10 mouse cellular contexts compared by ENCODE assay signal in genomic region chr6:88190043-88190309, GRCm38 (mm10). TPM values are rescaled to one million over a fixed set of nuclear protein-coding genes. Genes with fewer than 3 reads are reported as not detected.
DNase-seq lines count a peak whose midpoint lies in the region; ATAC-seq and TF ChIP-seq lines count a peak whose summit lies in the region.
"Had no signal": no experiment of that assay in that cellular context is flagged by ENCODE, and none has a peak within 500 bp of the region (broad histone marks: within the 10 kb centered on the region; RNA-seq: fewer than 3 reads in every experiment).

No protein-coding gene starts in this region.

- peak overlapping the region; percentile 45 for H3K4me3 ChIP-seq in kidney, postnatal 0 days (replicated peaks; ENCODE audit: low read depth, low read length)
- H3K4me3 ChIP-seq in embryonic facial prominence, embryonic 14.5 days (ENCODE audit: low read depth, low read length): peak overlapping the region; percentile 54
- peak overlapping the region; percentile 48 for H3K4me3 ChIP-seq in intestine, embryonic 15.5 days (replicated peaks)
- H3K4me3 ChIP-seq in neural tube, embryonic 12.5 days: peak overlapping the region; percentile 39

- no peak for TF ChIP-seq CTCF in kidney, postnatal 0 days (IDR thresholded peaks at IDR 0.05; ENCODE audit: low read depth)

- no peak overlapping the region for H3K27ac ChIP-seq in kidney, postnatal 0 days
- H3K27ac ChIP-seq in embryonic facial prominence, embryonic 14.5 days (replicated peaks; ENCODE audit: low read depth, low read length): no peak overlapping the region
- H3K27ac ChIP-seq in intestine, embryonic 15.5 days: no peak overlapping the region
- H3K27ac ChIP-seq in neural tube, embryonic 12.5 days: no peak overlapping the region

- no peak for DNase-seq in kidney, postnatal 0 days (ENCODE audit: low spot score)
- DNase-seq in kidney, adult 18-20 months: no peak
- no peak for DNase-seq in embryonic facial prominence, embryonic 14.5 days (ENCODE audit: low spot score)
- no peak for DNase-seq in gastrocnemius, adult 8-10 months (ENCODE audit: low spot score in 2 of 2)
- no peak for DNase-seq in cerebellum, adult 9-11 months
- no peak for DNase-seq in cerebellum, postnatal 14 days

- H3K36me3 ChIP-seq in kidney, postnatal 0 days (ENCODE audit: insufficient read depth, low read length): no peaks in the 10 kb centered on the region
- no peaks in the 10 kb centered on the region for H3K36me3 ChIP-seq in embryonic facial prominence, embryonic 14.5 days (ENCODE audit: control insufficient read depth, insufficient read depth, low read length)
- H3K36me3 ChIP-seq in intestine, embryonic 15.5 days: no peaks in the 10 kb centered on the region
- H3K36me3 ChIP-seq in neural tube, embryonic 12.5 days: no peaks in the 10 kb centered on the region

- H3K9ac ChIP-seq in kidney, postnatal 0 days (ENCODE audit: low read depth, low read length): no peak overlapping the region
- 0 out of 2 replicates have a peak overlapping the region, but pooled peaks have one; percentile 42 for H3K9ac ChIP-seq in embryonic facial prominence, embryonic 14.5 days (ENCODE audit: low read depth, low read length)
- H3K9ac ChIP-seq in intestine, embryonic 15.5 days: peak overlapping the region; percentile 41; the same call in 1 of the 2 replicates
- H3K9ac ChIP-seq in neural tube, embryonic 12.5 days: 0 out of 2 replicates have a peak overlapping the region, but pooled peaks have one; percentile 17

- no peak for ATAC-seq in kidney, postnatal 0 days (replicated peaks; ENCODE audit: low FRiP score, low read depth)
- no peak for ATAC-seq in embryonic facial prominence, embryonic 14.5 days (ENCODE audit: low read depth)
- ATAC-seq in intestine, embryonic 15.5 days: no peak
- no peak; the same call in none of the 2 replicates for ATAC-seq in neural tube, embryonic 12.5 days (ENCODE audit: low FRiP score, low read depth)

- WGBS in kidney, postnatal 0 days: 6% methylated on average over 13 of the region's 13 CpGs
- 2% methylated on average over 13 of the region's 13 CpGs for WGBS in embryonic facial prominence, embryonic 14.5 days
- 3% methylated on average over 13 of the region's 13 CpGs for WGBS in intestine, embryonic 15.5 days
- WGBS in neural tube, embryonic 12.5 days: under 1% methylated on average over 13 of the region's 13 CpGs

- peaks cover 61% of the 10 kb centered on the region for H3K27me3 ChIP-seq in kidney, postnatal 0 days (ENCODE audit: insufficient read depth, low read length)
- H3K27me3 ChIP-seq in embryonic facial prominence, embryonic 14.5 days (replicated peaks; ENCODE audit: control insufficient read depth, insufficient read depth, low read length): peaks cover 79% of the 10 kb centered on the region
- H3K27me3 ChIP-seq in intestine, embryonic 15.5 days (replicated peaks): peaks cover 79% of the 10 kb centered on the region
- peaks cover 89% of the 10 kb centered on the region for H3K27me3 ChIP-seq in neural tube, embryonic 12.5 days (replicated peaks)

- H3K4me2 ChIP-seq in kidney, postnatal 0 days (ENCODE audit: low read length): peak overlapping the region; percentile 76
- peak overlapping the region; percentile 90 for H3K4me2 ChIP-seq in embryonic facial prominence, embryonic 14.5 days (ENCODE audit: low read depth, low read length)
- peak overlapping the region; percentile 84 for H3K4me2 ChIP-seq in intestine, embryonic 15.5 days (replicated peaks)
- peak overlapping the region; percentile 74 for H3K4me2 ChIP-seq in neural tube, embryonic 12.5 days (replicated peaks)

- no peaks in the 10 kb centered on the region for H3K9me3 ChIP-seq in kidney, postnatal 0 days (replicated peaks; ENCODE audit: low read length)
- H3K9me3 ChIP-seq in embryonic facial prominence, embryonic 14.5 days (ENCODE audit: control insufficient read depth, low read length): no peaks in the 10 kb centered on the region
- H3K9me3 ChIP-seq in intestine, embryonic 15.5 days: no peaks in the 10 kb centered on the region
- no peaks in the 10 kb centered on the region for H3K9me3 ChIP-seq in neural tube, embryonic 12.5 days

- peaks cover 14% of the 10 kb centered on the region for H3K4me1 ChIP-seq in kidney, postnatal 0 days (replicated peaks; ENCODE audit: insufficient read depth, low read length)
- 0 out of 2 replicates have a peak, but pooled peaks cover 9% of the 10 kb centered on the region for H3K4me1 ChIP-seq in embryonic facial prominence, embryonic 14.5 days (ENCODE audit: control insufficient read depth, insufficient read depth, low read length)
- peaks cover 28% of the 10 kb centered on the region for H3K4me1 ChIP-seq in intestine, embryonic 15.5 days (replicated peaks)
- peaks cover 28% of the 10 kb centered on the region for H3K4me1 ChIP-seq in neural tube, embryonic 12.5 days

RNA-seq across cellular contexts. Expression of gene Gata2, which starts 3.7 kb away (rescaled TPM):
- polyA plus RNA-seq in kidney, postnatal 0 days (2015; fragmentation: Nextera tagmentation; extraction: Ambion mirVana): 56.3 and 64.3 TPM in 2 replicates
- 27.1 and 31.6 TPM in 2 replicates for polyA plus RNA-seq in embryonic facial prominence, embryonic 14.5 days (2014; fragmentation: Nextera tagmentation; extraction: Ambion mirVana)
- 6.4 and 8.7 TPM in 2 replicates for polyA plus RNA-seq in intestine, embryonic 15.5 days (2015; fragmentation: Nextera tagmentation; extraction: Ambion mirVana)
- 9.0 and 13.7 TPM in 2 replicates for polyA plus RNA-seq in neural tube, embryonic 12.5 days (2016; fragmentation: Nextera tagmentation; extraction: Ambion mirVana)
- total RNA-seq in gastrocnemius, adult 8-10 months (2022): 1 to 10 TPM; 3.0 to 6.0 (median 4.1) TPM

RNA-seq across cellular contexts. Expression of gene Dnajb8, which starts 32.1 kb away (rescaled TPM):
- not detected in 2 replicates for polyA plus RNA-seq in kidney, postnatal 0 days (2015; fragmentation: Nextera tagmentation; extraction: Ambion mirVana)
- polyA plus RNA-seq in embryonic facial prominence, embryonic 14.5 days (2014; fragmentation: Nextera tagmentation; extraction: Ambion mirVana): not detected in 2 replicates
- polyA plus RNA-seq in intestine, embryonic 15.5 days (2015; fragmentation: Nextera tagmentation; extraction: Ambion mirVana): not detected in 2 replicates
- not detected in 2 replicates for polyA plus RNA-seq in neural tube, embryonic 12.5 days (2016; fragmentation: Nextera tagmentation; extraction: Ambion mirVana)
- not detected for total RNA-seq in gastrocnemius, adult 8-10 months (2022)
- total RNA-seq: left cerebral cortex, postnatal 4 days had no signal
- polyA plus RNA-seq: spleen, adult 2 months had no signal
